Mouse (Mus musculus) CD4-positive helper T cell, adult 2 months (primary cell): ENCODE data around the gene Ren1.

Experiments used
- DNase-seq: peaks from one replicate; pipeline ENCODE4 v3.0.0-alpha.2; 2012; ENCODE audit warnings: low read depth, missing footprints, low spot score

Gene Ren1

DNA sequence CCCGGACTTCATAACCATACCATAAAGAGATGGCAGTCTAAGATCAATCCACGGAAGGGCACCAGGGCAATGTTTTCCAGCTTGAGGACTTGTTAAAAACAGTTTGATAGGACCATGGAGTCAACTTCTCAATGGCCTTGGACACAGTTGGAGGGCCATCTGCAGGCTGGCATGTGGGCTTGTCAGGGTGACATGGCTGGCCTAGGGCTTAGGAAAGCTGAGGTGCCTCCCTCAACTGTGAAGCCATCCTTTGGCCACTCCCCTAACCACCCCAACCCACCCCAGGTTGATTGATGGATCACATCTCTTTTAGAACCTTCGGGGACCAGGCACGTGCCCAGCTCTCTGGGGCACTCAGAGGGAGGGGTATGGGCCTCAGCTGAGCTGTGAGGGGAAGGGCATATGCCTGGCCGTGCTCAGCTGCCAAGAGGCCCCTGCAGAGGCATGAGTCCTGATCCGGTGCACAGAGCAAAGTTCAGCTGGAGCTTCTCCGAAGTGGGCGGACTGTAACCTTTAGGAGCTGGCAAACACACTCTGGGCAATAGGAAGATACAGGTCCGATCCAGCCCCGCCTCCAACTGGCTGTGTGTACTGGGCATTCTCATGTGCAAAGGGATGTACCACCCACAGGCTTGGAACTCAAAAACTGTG is 25.5 kb downstream of the Ren1 start:
- DNase-seq, result no peak

GRCm38 (mm10) chr1:133377547-133377946 is 27.2 kb downstream of the Ren1 start:
- no peak for DNase-seq

DNA sequence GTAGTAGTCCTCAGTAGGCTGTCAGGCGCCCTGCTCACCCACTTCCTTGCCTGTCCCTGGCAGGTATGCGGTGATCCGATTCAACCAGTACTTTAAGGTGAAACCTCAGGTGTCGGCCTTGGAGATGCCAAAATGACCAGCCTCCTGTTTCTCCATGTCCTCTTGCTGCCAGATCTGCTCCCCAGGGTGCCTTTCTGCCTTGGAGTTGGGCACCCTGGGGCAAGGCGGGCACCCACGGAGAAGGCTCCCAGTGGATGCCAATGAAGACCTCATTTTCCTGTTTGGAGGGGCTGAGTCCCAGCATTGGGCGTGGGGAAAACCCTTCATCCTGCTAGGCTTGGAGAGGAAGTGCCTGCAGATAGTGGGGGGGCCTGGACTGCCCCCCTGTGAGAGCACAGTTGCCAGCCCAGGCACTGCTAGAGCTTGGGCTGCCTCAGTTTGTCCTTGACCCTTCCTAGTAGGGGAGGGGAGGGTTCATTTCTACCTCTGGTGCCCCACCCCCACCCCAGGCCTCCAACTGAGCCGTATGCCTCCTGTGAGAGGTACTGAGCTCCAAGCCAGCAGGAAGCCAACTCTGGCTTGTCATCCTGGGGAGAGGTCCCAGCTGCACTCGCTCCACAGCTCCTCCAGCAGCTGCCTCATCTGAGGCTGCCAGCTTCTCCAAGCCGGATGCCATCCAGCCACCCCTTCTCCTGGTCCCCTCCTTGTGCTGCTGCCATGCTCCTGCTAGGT is 29.1 kb downstream of the Ren1 start:
- DNase-seq, result no peak

- DNase-seq, result no peak
Observed at GRCm38 (mm10) chr1:133379986-133380320, 29.6 kb downstream of the Ren1 start.

DNA sequence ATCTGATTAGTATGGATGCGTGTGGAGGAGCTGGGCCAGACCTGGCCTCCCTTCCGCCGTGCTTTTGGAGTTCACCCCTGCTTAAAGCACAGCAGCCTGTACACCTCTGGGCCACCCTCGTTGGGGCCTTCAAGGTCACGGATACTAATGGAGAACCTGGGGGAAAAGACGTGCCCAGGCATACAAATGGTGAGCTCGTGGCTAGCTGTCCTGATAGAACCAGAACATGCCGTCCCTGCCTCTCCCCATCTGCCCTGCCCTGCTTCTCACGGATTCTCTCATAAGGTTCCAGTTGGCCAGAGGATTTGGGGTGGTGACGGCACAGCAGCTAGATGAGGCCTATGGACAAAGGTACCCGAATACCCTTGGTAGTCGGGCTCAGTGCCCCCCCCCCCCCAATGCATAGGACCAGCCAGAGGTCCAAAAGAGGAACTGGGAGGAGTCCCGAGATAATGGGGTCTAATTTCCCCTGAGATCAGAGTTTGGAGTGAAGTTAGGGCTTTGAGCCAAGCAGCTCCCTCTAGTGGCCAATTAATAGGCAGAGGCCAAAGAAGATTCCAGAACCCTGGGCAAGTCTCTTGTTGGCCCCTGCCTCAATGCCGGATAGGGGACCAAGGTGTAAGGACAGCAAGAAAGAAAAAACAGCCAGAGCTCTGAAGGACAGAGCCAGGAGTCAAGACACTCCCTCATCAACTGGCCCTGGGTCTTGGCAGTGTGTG is 30.2 kb downstream of the Ren1 start:
- peak; percentile 39 for DNase-seq

GRCm38 (mm10) chr1:133382008-133382407 is 31.7 kb downstream of the Ren1 start:
- peak; percentile 70 for DNase-seq

DNA sequence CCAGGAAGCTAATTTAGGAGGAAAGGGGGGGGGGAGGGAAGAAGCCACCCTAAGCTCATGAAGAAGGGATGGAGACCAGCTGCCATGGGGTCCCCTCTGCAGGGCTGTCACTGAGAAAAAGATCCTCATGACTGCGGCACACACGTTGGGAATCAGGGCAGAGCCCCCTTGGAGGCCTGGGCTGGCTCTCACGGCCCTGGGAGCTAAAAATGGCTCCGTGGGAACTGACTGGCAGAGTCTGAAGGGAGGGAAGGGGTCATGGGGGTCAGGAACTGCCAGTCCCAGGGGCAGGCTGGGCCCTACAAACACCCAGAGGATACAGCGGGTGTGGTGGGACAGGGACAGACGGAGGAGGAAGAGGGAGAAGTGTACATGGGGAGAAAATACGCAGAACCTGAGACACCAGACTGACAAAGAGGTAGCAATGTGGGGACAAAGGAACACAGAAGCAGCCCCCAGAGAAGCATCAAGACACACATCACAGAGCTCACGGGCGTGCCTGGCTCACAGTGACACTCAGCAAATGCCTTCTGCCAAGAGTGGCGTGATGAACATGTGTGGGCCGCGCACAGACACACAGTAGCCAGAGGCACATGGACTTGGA is 32.3 kb downstream of the Ren1 start:
- no peak for DNase-seq

DNA sequence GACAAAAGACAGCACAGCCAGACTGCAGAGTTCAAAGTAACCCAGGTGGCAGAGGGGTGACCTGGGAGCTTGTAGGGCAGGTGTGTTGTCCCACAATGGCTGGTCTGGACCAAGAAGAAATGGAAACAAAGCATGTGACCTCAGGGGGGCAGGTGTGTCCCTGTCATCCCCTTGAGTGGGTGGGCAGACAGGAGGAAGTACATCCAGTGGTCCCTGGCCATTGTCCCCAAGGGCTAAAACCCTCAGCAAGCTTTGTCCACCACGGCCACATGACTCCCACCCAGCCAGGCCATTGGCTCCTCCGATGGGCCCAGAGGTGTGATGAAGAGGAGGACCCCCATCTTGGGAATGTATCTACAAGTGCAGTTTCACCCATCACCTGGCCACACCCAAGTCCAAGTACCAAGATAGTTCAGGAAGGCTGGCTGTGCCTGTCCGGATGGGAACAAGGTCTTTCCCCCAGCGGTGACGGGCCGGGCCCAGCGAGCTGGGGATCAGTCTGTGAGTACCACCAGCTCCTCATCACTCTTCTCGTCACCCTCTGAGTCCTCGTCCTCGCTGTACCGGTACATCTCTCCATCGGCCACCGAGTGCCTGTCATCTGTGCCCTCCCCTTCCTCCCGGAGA is 33.0 kb downstream of the Ren1 start:
- DNase-seq, result no peak

DNA sequence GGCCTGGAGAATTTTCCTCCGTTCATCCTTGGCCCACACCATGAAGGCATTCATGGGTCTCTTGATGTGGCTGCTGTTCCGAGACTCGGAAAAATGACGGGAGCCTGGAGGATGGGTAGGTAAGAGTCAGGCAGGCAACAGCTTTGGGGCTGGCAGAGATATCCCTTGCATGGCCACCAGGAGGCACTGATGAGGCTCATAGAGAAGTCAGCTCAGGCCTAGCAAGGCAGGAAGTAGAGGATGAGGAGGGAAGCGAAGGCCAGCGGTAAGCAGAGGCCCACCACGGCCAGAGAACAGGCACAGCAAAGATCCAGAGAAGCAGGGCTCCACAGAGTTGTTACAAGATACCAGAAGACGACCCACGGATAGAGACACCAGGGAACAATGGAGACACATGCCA is 35.2 kb downstream of the Ren1 start:
- DNase-seq, result peak; percentile 71

- no peak for DNase-seq
Observed at GRCm38 (mm10) chr1:133386209-133386608, 35.9 kb downstream of the Ren1 start.

GRCm38 (mm10) chr1:133387539-133388268 is 37.4 kb downstream of the Ren1 start:
- DNase-seq, result no peak

- no peak for DNase-seq
Observed at GRCm38 (mm10) chr1:133394702-133395101, 44.4 kb downstream of the Ren1 start.

GRCm38 (mm10) chr1:133396693-133397092 is 46.4 kb downstream of the Ren1 start:
- DNase-seq, result no peak

GRCm38 (mm10) chr1:133397094-133397482 is 46.8 kb downstream of the Ren1 start:
- no peak for DNase-seq

DNA sequence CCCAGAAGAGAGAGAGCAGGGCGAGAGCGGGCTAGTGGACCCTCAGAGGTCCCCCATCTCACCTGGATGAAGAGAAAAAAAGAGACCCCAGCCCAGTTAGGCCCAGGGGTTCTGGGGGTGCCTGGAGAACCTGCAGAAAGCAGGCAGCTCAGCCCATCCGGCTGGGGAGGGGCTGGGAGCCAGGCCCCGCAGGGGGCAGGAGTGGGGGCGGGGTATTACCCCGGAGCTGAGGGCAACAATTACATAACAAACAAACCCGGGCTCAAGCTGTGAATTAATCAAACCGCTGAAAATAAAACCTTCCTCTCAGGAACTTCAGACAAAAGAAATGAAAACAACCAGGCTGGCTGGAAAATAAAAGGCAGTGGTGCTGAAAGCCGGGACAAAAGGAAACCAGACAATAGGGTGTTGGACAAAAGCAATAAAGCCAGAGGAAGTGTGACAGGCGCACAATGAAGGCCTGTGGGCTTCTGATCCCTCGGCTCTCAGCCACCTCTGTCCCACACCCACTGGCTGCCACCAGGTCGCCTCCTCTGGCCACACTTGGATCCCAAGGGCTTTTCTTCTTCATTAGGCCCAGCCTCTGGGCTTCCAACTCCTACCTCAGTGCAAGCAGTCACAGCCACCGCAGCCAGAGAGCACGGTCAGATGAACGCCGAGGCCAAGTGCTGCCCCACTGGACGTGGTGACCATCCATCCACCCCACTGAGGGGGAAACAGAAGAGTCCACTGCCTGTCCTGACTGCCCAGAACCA is 47.4 kb downstream of the Ren1 start:
- DNase-seq, result no peak

DNA sequence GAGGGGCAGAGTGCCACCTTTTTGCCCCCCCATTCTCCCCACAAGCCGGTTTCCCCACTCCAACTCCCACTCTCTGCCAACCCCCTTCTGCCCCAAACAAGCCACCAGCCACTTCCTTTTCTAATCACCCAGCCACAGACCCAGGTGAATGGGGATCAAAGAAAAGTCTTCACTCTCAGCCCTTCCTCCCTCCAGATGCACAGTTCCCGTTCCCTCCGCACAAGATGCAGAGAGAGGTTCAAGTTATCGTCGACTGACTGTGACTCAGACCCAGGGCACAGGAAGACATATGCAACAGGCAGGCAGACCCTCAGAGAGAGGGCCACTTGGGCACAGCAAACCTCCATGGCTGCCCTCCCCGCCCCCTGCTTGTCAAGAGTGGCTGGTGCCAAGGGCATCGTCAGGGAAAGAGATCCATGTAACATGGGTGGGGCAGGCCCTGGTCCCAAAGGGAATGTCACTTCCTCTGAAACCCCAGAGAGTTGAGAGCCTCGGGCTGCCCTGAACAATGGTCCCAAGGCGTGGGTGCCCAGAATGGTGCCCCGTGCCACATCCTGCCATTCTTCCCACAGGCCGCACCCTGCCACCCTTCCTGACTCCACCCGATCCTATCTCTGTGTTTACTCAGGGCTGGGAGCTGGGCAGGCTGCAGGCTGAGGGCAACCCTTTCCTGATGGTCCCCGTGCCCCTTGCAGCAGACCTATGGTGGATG is 49.9 kb downstream of the Ren1 start:
- DNase-seq, result no peak

- no peak for DNase-seq
Observed at GRCm38 (mm10) chr1:133404005-133404404, 53.7 kb downstream of the Ren1 start.

- no peak for DNase-seq
Observed at GRCm38 (mm10) chr1:133406614-133407013, 56.3 kb downstream of the Ren1 start.

GRCm38 (mm10) chr1:133407436-133407835 is 57.1 kb downstream of the Ren1 start:
- no peak for DNase-seq

DNA sequence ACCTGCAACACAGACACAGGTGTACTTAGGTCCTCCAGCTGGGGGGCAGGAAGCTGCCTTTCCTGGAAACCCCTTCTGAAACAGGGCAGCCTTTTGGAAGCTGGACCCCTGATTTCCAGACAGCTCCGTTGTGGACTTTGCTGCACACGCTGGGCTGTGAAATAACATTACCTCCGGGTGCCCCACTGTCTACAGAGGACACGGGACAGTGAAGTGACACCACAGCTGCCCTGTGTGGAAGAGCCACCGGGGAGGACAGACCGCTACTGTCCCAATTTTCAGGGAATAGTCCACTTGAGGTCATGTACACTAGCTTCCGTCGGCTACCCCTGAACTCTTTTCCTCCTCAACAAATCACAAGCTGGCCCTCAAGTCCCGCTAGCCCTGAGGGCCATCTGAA is 58.0 kb downstream of the Ren1 start:
- DNase-seq, result no peak
